Mouse (Mus musculus) heart, embryonic 10.5 days (tissue): ENCODE measurements around the gene Csnk1g1. TPM values are rescaled to one million over a fixed set of nuclear protein-coding genes. Genes with fewer than 3 reads are reported as not detected.

Source experiments
- DNase-seq: peaks from one replicate; pipeline ENCODE4 v3.0.0-alpha.2; 2017; ENCODE audit warnings: low spot score
- H3K27ac ChIP-seq: fragments of 300-500 bp; sonication (generic); 2 replicates; pipeline ENCODE4 v1.5.1; 2016; ENCODE audit warnings: mild to moderate bottlenecking
- H3K27me3 ChIP-seq: fragments of 300-500 bp; sonication (generic); 2 replicates; pipeline ENCODE4 v1.6.1; 2016; ENCODE audit warnings: mild to moderate bottlenecking; ENCODE audit not compliant: poor library complexity, insufficient read depth, severe bottlenecking
- H3K36me3 ChIP-seq: fragments of 300-500 bp; sonication (generic); 2 replicates; pipeline ENCODE4 v1.6.1; 2016; ENCODE audit warnings: mild to moderate bottlenecking, moderate library complexity
- H3K4me1 ChIP-seq: fragments of 300-500 bp; sonication (generic); 2 replicates; pipeline ENCODE4 v1.6.1; 2016; ENCODE audit warnings: mild to moderate bottlenecking
- H3K4me3 ChIP-seq: fragments of 300-500 bp; sonication (generic); 2 replicates; pipeline ENCODE4 v1.5.1; 2016; ENCODE audit warnings: mild to moderate bottlenecking, moderate library complexity
- H3K9me3 ChIP-seq: fragments of 300-500 bp; sonication (generic); 2 replicates; pipeline ENCODE4 v1.6.1; 2016; ENCODE audit warnings: mild to moderate bottlenecking, moderate library complexity
- WGBS: fragments of 180-500 bp; shearing (Covaris S2); methylation state at CpG from one replicate; pipeline ENCODE4 v1.1.7; 2016; 5-methylcytosine and 5-hydroxymethylcytosine counted together
- polyA plus RNA-seq: library from polyadenylated mRNA; unstranded; fragments of >200 nt; fragmentation: Nextera tagmentation; extraction: Ambion mirVana; gene quantifications from 2 replicates; pipeline ENCODE4 v1.2.1, GENCODE M21; 2016

The Csnk1g1 gene
- 14.2 and 14.9 TPM in 2 replicates for polyA plus RNA-seq

DNA sequence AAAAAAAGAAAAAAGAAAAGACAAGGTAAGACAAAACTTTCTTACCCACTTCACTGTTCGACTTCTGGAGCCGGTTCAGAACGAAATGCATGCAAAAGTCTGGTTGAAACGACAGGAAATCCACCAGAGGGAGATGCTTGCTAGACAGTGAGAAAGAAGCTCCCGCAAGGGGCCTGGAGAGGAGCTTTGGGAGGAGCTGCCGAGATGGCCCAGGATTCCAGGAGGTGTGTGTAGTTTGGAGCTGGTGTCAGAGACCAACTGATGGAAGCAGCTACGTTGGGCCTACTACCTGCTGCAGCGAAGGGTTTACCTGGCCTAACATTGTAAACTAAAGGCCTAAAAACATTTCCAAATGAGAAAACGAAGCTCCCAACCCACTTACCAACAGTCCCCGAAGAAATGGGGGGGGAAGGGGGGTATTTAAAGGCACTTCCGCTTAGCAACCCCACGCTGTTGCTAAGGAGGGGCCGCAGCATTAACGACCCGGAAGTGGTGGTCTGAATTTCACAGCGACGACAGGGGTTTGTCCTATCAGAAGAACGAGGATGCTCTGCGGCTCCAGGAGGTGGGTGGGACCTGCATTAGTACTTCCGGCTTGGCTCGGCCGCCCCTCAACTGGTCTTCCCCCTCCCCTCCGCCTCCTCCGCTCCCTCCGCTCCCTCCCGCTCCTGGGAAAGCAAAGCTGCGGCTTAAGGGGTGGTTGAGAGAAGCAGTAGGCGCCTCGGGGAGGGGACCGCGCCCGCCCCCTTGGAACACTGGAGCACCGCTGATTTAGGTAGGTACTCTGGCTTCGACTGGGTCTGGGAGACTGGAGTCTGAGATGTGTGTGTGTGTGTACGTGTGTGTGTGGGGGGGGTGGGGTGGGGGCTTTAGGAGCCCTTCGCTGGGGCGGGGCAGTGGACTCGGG, at the start of gene Csnk1g1, which contains the start of gene Trip4:
TSS of gene Csnk1g1 (plus strand) at position 531 of the 907 bp plus-strand sequence.
TSS of gene Trip4 (minus strand) at position 401 of the 907 bp plus-strand sequence.
- H3K4me1 ChIP-seq = no peaks in the 10 kb centered on the region; the same call in 1 of the 2 replicates
- no peaks in the 10 kb centered on the region for H3K9me3 ChIP-seq
- peak within 1 kb of the TSS; percentile 83 for H3K4me3 ChIP-seq
- WGBS = under 1% methylated on average over 38 of the region's 38 CpGs
- H3K36me3 ChIP-seq = peaks cover 23% of the 10 kb centered on the region
- H3K27ac ChIP-seq = peak within 1 kb of the TSS; percentile 92
- no peaks in the 10 kb centered on the region for H3K27me3 ChIP-seq
- peak; percentile 99 for DNase-seq

DNA sequence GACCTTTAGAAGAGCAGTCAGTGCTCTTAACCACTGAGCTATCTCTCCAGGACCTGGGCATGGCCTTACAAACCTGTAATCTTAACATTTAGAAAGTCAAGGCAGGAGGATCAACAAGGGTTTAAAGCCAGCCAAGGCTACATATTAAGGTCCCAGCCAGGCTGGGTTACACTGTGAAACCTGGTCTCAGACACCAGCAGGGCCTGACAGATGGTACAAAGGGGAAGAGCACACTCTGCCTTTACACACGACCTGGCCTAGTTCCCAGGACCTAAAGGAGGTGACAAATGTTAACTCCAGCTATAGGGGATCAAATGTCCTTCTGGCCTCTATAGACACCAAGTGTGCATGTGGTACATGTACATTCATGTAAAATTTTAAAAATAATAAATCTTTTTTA, 49.1 kb upstream of the Csnk1g1 start:
- Histone ChIP-seq H3K4me1 (no peaks in the 10 kb centered on the region), H3K4me3 (no peak overlapping the region), H3K27ac (no peak overlapping the region), H3K9me3 (no peaks in the 10 kb centered on the region), H3K27me3 (no peaks in the 10 kb centered on the region), H3K36me3 (peaks cover 66% of the 10 kb centered on the region)
- WGBS = 49% methylated on average over 1 of the region's 1 CpGs
- DNase-seq = no peak

DNA sequence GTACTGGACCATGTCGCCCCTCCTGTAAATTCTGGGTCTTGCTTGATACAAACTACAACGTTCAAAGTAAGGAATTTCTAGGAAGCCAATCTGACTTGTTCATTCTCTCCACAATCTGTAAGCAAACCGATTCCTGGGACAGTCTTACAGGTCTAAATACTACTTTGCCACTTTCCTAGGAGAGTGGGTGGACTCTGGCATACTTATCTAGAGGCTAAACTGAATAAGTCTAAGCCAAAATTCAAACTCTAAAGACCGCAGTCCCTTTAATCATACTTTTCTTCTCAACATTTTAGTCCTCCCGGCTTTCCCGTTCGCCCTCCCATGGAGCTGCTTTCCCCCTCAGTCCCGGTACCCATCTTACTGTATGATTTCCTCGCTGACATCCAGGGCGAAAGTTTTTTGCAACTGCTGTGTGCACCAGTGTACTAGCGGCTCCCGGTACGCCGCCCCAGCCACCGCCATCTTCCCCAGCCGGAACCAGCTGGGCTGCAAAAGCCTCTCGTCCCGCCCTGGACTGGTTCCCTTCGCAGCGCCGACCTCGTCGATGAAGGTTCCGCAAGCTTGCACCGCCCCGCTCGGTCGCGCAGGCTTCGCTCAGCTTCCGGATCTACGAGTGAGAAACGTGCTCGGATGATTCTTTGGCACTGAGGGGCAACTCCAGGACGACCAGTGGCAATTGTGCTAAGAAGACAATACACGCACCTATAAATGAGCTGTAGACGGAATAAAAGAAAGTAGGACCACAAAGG, 24.0 kb upstream of the Csnk1g1 start:
- under 1% methylated on average over 37 of the region's 37 CpGs for WGBS
- Histone ChIP-seq H3K4me1 (peaks cover 5% of the 10 kb centered on the region; the same call in 1 of the 2 replicates), H3K4me3 (peak overlapping the region; percentile 82), H3K27ac (peak overlapping the region; percentile 90), H3K27me3 (no peaks in the 10 kb centered on the region), H3K9me3 (no peaks in the 10 kb centered on the region), H3K36me3 (peaks cover 10% of the 10 kb centered on the region; the same call in 1 of the 2 replicates)
- DNase-seq = peak; percentile 96

DNA sequence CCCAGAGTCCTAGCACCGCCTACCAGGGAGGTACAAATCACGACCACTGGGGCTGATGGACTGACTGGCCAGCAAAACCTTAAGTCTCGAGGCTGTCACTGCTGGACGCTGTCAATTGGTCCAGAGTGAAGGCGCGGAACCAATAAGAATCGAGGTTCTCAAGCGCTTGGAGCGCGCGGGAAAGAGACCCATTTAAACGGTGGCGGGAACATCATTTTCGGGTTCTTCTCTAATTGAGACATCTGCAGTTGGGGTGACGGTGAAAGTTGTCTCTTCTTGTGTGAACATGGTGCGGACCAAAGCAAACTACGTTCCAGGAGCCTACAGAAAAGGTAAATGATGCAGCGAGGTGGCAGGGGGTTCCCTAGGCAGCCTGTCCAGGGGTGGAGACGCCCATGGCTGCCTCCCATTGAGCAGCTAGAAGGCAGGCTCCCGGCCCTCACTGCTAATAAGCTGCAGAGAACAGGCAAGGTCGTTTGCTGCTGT, 18.5 kb upstream of the Csnk1g1 start, which contains the start of gene Pclaf:
TSS of gene Pclaf (plus strand) at position 95 of the 486 bp plus-strand sequence.
- H3K27ac ChIP-seq = peak within 1 kb of the TSS; percentile 91
- peaks cover 28% of the 10 kb centered on the region for H3K36me3 ChIP-seq
- no peaks in the 10 kb centered on the region for H3K27me3 ChIP-seq
- under 1% methylated on average over 21 of the region's 21 CpGs for WGBS
- H3K4me1 ChIP-seq = peaks cover 8% of the 10 kb centered on the region; the same call in 1 of the 2 replicates
- no peaks in the 10 kb centered on the region for H3K9me3 ChIP-seq
- peak within 1 kb of the TSS; percentile 76 for H3K4me3 ChIP-seq
- peak; percentile 97 for DNase-seq

DNA sequence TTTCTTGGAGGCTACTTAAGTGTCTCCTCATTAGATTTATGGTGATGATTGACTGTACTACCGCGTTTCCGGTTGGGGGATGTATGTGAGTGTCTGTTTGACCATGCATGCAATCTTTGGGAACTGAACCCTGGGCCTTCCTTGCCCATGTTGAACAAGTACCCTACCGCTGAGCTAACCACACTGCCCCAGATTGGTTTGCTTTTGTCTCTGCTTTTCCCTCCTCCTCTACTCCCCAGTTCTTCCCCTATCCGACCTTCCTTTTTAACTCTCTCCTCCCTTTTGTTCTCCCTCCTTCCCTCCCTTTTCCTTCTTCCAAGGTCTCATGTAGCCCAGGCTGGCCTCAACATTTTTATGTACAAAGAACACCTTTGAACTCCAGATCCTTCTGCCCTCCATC, 17.6 kb upstream of the Csnk1g1 start:
- WGBS = 4% methylated on average over 5 of the region's 5 CpGs
- H3K27me3 ChIP-seq = no peaks in the 10 kb centered on the region
- no peaks in the 10 kb centered on the region for H3K9me3 ChIP-seq
- H3K36me3 ChIP-seq = peaks cover 35% of the 10 kb centered on the region
- DNase-seq = no peak
- H3K4me1 ChIP-seq = peaks cover 8% of the 10 kb centered on the region; the same call in 1 of the 2 replicates
- H3K4me3 ChIP-seq = peak overlapping the region; percentile 76
- peak overlapping the region; percentile 91 for H3K27ac ChIP-seq

DNA sequence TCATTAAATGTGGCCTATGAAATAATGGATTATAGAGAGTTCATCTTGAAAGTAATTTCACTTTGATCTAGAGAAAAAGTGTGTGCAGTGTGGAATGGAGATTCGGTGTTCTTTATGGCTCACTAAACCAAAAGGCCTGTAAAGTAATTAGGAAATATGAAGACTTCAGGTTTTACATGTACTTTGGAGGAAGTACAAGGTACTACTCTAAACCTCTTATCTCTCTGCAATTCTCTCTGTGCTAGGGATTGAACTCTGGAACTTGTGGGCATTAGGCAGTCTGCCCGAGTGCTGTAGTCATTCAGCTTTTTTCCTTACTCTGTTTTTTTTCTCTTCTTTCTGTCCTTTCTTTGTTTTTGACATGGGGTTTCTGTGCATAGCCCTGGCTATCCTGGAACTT, 11.7 kb upstream of the Csnk1g1 start:
- Histone ChIP-seq H3K27me3 (no peaks in the 10 kb centered on the region), H3K36me3 (peaks cover 75% of the 10 kb centered on the region), H3K27ac (no peak overlapping the region), H3K4me3 (no peak overlapping the region), H3K4me1 (no peaks in the 10 kb centered on the region), H3K9me3 (no peaks in the 10 kb centered on the region)
- DNase-seq = no peak
- WGBS = 84% methylated on average over 2 of the region's 2 CpGs

DNA sequence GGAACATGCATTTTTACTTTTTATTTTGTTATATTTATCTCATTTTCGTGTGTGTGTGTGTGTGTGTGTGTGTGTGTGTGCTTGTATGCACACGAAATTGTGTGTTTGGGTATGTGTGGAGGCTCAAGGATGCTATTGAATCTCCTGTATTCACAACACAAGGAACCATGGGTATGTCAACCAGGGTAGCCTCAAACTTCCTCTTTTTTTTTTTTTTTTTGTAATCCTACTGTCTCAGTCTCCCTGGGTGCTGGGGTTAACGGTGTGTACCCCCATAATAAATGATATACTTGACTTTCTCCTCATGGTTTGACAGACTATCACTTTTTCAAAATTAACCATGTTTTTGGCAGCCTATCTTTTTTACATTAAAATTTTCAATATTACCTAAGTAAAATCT, 5.8 kb upstream of the Csnk1g1 start:
- no peak overlapping the region for H3K27ac ChIP-seq
- peaks cover 62% of the 10 kb centered on the region for H3K36me3 ChIP-seq
- H3K27me3 ChIP-seq = no peaks in the 10 kb centered on the region
- no peak overlapping the region for H3K4me3 ChIP-seq
- DNase-seq = no peak
- no peaks in the 10 kb centered on the region for H3K9me3 ChIP-seq
- no peaks in the 10 kb centered on the region for H3K4me1 ChIP-seq
- WGBS = 88% methylated on average over 3 of the region's 3 CpGs

DNA sequence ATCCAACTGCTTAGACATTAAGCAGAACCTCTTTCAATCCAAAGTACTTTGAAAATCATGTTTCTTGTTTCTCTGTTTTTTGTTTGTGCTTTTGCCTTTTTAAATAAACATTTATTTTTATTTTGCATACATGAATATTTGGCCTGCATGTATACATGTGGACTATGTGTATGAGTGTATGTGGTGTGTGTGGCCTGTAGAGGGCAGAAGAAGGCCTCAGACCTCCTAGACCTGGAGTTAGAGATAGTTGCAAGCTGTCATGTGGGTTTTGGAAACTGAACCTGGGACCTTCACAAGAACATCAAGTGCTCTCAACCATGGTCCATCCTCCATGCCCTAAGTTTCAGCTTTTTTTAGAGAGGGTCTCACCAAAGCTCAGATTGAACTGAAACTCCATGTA, 5.3 kb upstream of the Csnk1g1 start:
- Histone ChIP-seq H3K4me3 (no peak overlapping the region), H3K36me3 (peaks cover 58% of the 10 kb centered on the region)
- DNase-seq = no peak

DNA sequence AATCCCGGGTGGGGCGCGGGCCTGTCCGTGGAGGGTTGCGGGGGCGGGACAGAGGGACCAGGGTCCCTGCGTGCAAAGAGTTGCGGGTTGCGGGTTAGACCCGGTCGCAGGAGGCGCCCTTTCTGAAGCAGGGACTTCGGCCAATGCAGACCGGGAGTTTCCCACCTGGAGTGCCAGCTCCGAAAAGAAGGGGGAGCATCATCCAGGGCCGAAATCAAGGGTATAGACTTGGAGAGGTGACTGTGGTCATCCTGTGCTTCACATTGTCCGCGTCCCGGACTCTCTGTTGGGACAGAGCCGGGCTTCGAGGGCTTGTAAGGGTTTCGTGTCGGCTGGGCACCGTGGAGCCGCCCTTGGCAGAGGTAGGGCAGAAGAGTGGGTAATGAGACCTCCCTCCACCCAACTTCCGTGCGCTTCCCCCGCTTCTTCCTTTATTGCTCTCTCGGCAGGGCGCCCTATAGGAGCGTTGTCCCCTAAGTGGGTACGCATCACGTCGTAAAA, 627 bp downstream of the Csnk1g1 start:
- no peak for DNase-seq
- Histone ChIP-seq H3K36me3 (peaks cover 16% of the 10 kb centered on the region), H3K4me3 (peak overlapping the region; percentile 83), H3K27ac (peak overlapping the region; percentile 92), H3K27me3 (no peaks in the 10 kb centered on the region), H3K4me1 (no peaks in the 10 kb centered on the region; the same call in 1 of the 2 replicates), H3K9me3 (no peaks in the 10 kb centered on the region)
- WGBS = under 1% methylated on average over 33 of the region's 34 CpGs

More for the DNA sequence above, 5.3 kb upstream of the Csnk1g1 start:
- H3K27me3 ChIP-seq = no peaks in the 10 kb centered on the region
- H3K27ac ChIP-seq = no peak overlapping the region
- no peaks in the 10 kb centered on the region for H3K9me3 ChIP-seq
- H3K4me1 ChIP-seq = no peaks in the 10 kb centered on the region

DNA sequence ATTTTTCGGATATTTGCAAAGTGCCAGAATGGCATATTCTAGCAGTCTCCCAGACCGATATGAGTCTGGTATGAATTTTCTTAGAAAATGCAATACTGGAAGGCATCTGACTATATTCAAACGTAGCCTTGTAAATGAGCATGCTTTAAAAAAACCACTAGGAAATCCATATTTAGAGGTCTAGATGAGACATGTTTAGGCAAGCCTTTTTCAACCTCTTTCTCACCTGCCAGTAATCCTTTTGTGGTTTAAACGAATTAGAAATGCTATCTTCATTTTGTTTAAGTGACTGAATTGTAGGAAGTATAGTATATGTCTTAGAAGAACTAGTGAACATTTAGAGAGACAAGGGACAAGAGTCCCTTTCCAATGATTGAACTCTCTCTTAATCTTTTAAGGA, 1.1 kb downstream of the Csnk1g1 start:
- Histone ChIP-seq H3K4me1 (no peaks in the 10 kb centered on the region; the same call in 1 of the 2 replicates), H3K27ac (peak overlapping the region; percentile 92; the same call in 1 of the 2 replicates), H3K4me3 (peak overlapping the region; percentile 83), H3K36me3 (peaks cover 14% of the 10 kb centered on the region), H3K27me3 (no peaks in the 10 kb centered on the region), H3K9me3 (no peaks in the 10 kb centered on the region)
- no peak for DNase-seq
- 10% methylated on average over 4 of the region's 4 CpGs for WGBS

DNA sequence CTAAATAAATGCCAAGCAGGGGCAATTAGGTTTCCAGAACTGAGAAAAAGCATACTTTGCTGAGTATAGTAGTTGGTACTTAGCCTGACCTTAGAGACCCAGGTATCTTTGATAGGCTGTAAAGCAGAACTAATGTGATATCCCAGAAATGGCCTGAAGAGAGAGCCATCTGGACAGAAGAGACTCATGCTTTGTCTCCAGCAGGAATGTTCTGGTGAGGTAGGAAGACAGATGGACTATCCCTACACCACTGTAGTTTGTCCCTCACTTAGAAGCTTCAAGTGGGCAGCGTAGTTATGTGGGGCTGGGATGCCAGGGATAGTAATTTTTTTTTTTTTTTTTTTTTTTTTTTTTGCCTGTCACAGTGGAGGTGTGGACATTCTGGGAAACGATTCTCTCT, 5.3 kb downstream of the Csnk1g1 start:
- H3K27me3 ChIP-seq = no peaks in the 10 kb centered on the region
- no peak for DNase-seq
- no peak overlapping the region for H3K4me3 ChIP-seq
- 66% methylated on average over 2 of the region's 2 CpGs for WGBS
- H3K4me1 ChIP-seq = peaks cover 6% of the 10 kb centered on the region; the same call in 1 of the 2 replicates
- no peaks in the 10 kb centered on the region for H3K9me3 ChIP-seq
- no peak overlapping the region for H3K27ac ChIP-seq
- no peaks in the 10 kb centered on the region for H3K36me3 ChIP-seq

DNA sequence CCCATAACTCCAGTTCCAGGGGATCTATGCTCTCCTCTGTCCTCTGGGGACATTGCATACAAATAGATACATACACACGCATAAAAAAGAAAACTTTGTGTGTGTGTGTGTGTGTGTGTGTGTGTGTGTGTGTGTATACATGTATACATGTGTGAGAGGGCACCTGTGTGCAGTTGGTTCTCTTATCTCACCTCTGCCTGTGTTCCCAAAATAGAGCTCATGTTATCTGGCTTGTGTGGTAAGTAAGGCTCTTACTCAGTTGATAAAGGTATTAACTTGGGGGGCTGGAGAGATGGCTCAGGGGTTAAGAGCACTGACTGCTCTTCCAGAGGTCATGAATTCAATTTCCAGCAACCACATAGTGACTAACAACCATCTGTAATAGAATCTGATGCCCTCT, 8.3 kb downstream of the Csnk1g1 start:
- no peak for DNase-seq
- Histone ChIP-seq H3K36me3 (no peaks in the 10 kb centered on the region), H3K4me3 (no peak overlapping the region), H3K4me1 (peaks cover 6% of the 10 kb centered on the region; the same call in 1 of the 2 replicates), H3K27me3 (no peaks in the 10 kb centered on the region), H3K9me3 (no peaks in the 10 kb centered on the region), H3K27ac (no peak overlapping the region)
- 74% methylated on average over 1 of the region's 1 CpGs for WGBS
